Mouse (Mus musculus): ENCODE data around the gene Dcst2. TPM values are rescaled to one million over a fixed set of nuclear protein-coding genes. Genes with fewer than 3 reads are reported as not detected.
A peak's percentile ranks its signal among the peaks of the same experiment; 100 is the strongest.

Gene Dcst2
- polyA plus RNA-seq, 1 experiment from 2014 or later = not detected

GRCm38 (mm10) chr3:89417840-89418169, 56.0 kb downstream of the Dcst2 start:
- DNase-seq (ENCODE audit: low spot score) (peak; percentile 92), ATAC-seq (ENCODE audit: low read depth) (peak; percentile 56)
- peak overlapping the region; percentile 55 for H3K4me3 ChIP-seq (ENCODE audit: low read depth, low read length)
- peak overlapping the region; percentile 86 for H3K27ac ChIP-seq (replicated peaks; ENCODE audit: low read depth, low read length)
- H3K4me2 ChIP-seq (ENCODE audit: low read depth, low read length) = peak overlapping the region; percentile 88
- peak overlapping the region; percentile 75 for H3K9ac ChIP-seq (ENCODE audit: low read depth, low read length)
- H3K4me1 ChIP-seq (ENCODE audit: control insufficient read depth, insufficient read depth, low read length) = peaks cover 30% of the 10 kb centered on the region
- peaks cover 27% of the 10 kb centered on the region for H3K36me3 ChIP-seq (ENCODE audit: control insufficient read depth, insufficient read depth, low read length)
- H3K27me3 ChIP-seq (replicated peaks; ENCODE audit: control insufficient read depth, insufficient read depth, low read length) = no peaks in the 10 kb centered on the region
- H3K9me3 ChIP-seq (ENCODE audit: control insufficient read depth, low read length) = no peaks in the 10 kb centered on the region
- WGBS = 2% methylated on average over 20 of the region's 20 CpGs

- peak within 1 kb of the TSS; percentile 75 for H3K9ac ChIP-seq (ENCODE audit: low read depth, low read length)
- DNase-seq (ENCODE audit: low spot score) (peak; percentile 100), ATAC-seq (ENCODE audit: low read depth) (peak; percentile 94)
- peak within 1 kb of the TSS; percentile 88 for H3K4me2 ChIP-seq (ENCODE audit: low read depth, low read length)
- H3K27me3 ChIP-seq (replicated peaks; ENCODE audit: control insufficient read depth, insufficient read depth, low read length) = no peaks in the 10 kb centered on the region
- peak within 1 kb of the TSS; percentile 98 for H3K27ac ChIP-seq (replicated peaks; ENCODE audit: low read depth, low read length)
- under 1% methylated on average over 30 of the region's 39 CpGs for WGBS
- no peaks in the 10 kb centered on the region for H3K9me3 ChIP-seq (ENCODE audit: control insufficient read depth, low read length)
- H3K4me3 ChIP-seq (ENCODE audit: low read depth, low read length) = peak within 1 kb of the TSS; percentile 55
- H3K4me1 ChIP-seq (ENCODE audit: control insufficient read depth, insufficient read depth, low read length) = peaks cover 32% of the 10 kb centered on the region
- peaks cover 27% of the 10 kb centered on the region for H3K36me3 ChIP-seq (ENCODE audit: control insufficient read depth, insufficient read depth, low read length)
Measured at GRCm38 (mm10) chr3:89418170-89418860, 56.5 kb downstream of the Dcst2 start, which contains the start of the genes Cks1b and Shc1. Gene Cks1b, minus strand, starts transcription at chr3:89418383. Gene Shc1, plus strand, starts transcription at chr3:89418443.

GRCm38 (mm10) chr3:89418861-89419250, 57.1 kb downstream of the Dcst2 start:
- DNase-seq (ENCODE audit: low spot score) (peak; percentile 90), ATAC-seq (ENCODE audit: low read depth) (no peak)
- Histone ChIP-seq H3K27ac (replicated peaks; ENCODE audit: low read depth, low read length) (peak overlapping the region; percentile 98), H3K4me2 (ENCODE audit: low read depth, low read length) (peak overlapping the region; percentile 88), H3K36me3 (ENCODE audit: control insufficient read depth, insufficient read depth, low read length) (peaks cover 30% of the 10 kb centered on the region), H3K9ac (ENCODE audit: low read depth, low read length) (peak overlapping the region; percentile 67), H3K4me3 (ENCODE audit: low read depth, low read length) (peak overlapping the region; percentile 55), H3K27me3 (replicated peaks; ENCODE audit: control insufficient read depth, insufficient read depth, low read length) (no peaks in the 10 kb centered on the region), H3K4me1 (ENCODE audit: control insufficient read depth, insufficient read depth, low read length) (peaks cover 33% of the 10 kb centered on the region), H3K9me3 (ENCODE audit: control insufficient read depth, low read length) (no peaks in the 10 kb centered on the region)
- 0% methylated on average over 16 of the region's 16 CpGs for WGBS

GRCm38 (mm10) chr3:89419571-89419970, 57.8 kb downstream of the Dcst2 start:
- Histone ChIP-seq H3K9ac (ENCODE audit: low read depth, low read length) (peak overlapping the region; percentile 67), H3K36me3 (ENCODE audit: control insufficient read depth, insufficient read depth, low read length) (peaks cover 30% of the 10 kb centered on the region), H3K4me1 (ENCODE audit: control insufficient read depth, insufficient read depth, low read length) (peaks cover 33% of the 10 kb centered on the region), H3K9me3 (ENCODE audit: control insufficient read depth, low read length) (no peaks in the 10 kb centered on the region), H3K27me3 (replicated peaks; ENCODE audit: control insufficient read depth, insufficient read depth, low read length) (no peaks in the 10 kb centered on the region), H3K4me3 (ENCODE audit: low read depth, low read length) (peak overlapping the region; percentile 55), H3K27ac (replicated peaks; ENCODE audit: low read depth, low read length) (peak overlapping the region; percentile 98), H3K4me2 (ENCODE audit: low read depth, low read length) (peak overlapping the region; percentile 88)
- ATAC-seq (ENCODE audit: low read depth) (no peak), DNase-seq (ENCODE audit: low spot score) (peak; percentile 87)
- 2% methylated on average over 9 of the region's 9 CpGs for WGBS

- H3K4me3 ChIP-seq (ENCODE audit: low read depth, low read length) = peak overlapping the region; percentile 55
- no peak for DNase-seq (ENCODE audit: low spot score)
- H3K27ac ChIP-seq (replicated peaks; ENCODE audit: low read depth, low read length) = peak overlapping the region; percentile 98
- H3K9ac ChIP-seq (ENCODE audit: low read depth, low read length) = peak overlapping the region; percentile 67
- H3K4me1 ChIP-seq (ENCODE audit: control insufficient read depth, insufficient read depth, low read length) = peaks cover 33% of the 10 kb centered on the region
- H3K36me3 ChIP-seq (ENCODE audit: control insufficient read depth, insufficient read depth, low read length) = peaks cover 30% of the 10 kb centered on the region
- H3K4me2 ChIP-seq (ENCODE audit: low read depth, low read length) = peak overlapping the region; percentile 88
- no peaks in the 10 kb centered on the region for H3K27me3 ChIP-seq (replicated peaks; ENCODE audit: control insufficient read depth, insufficient read depth, low read length)
- no peaks in the 10 kb centered on the region for H3K9me3 ChIP-seq (ENCODE audit: control insufficient read depth, low read length)
- WGBS = 13% methylated on average over 3 of the region's 3 CpGs
- no peak for ATAC-seq (ENCODE audit: low read depth)
Measured at GRCm38 (mm10) chr3:89419981-89420380, 58.2 kb downstream of the Dcst2 start.

- Histone ChIP-seq H3K4me1 (ENCODE audit: control insufficient read depth, insufficient read depth, low read length) (peaks cover 33% of the 10 kb centered on the region), H3K27me3 (replicated peaks; ENCODE audit: control insufficient read depth, insufficient read depth, low read length) (no peaks in the 10 kb centered on the region), H3K9ac (ENCODE audit: low read depth, low read length) (peak overlapping the region; percentile 78; the same call in 1 of the 2 replicates), H3K36me3 (ENCODE audit: control insufficient read depth, insufficient read depth, low read length) (peaks cover 31% of the 10 kb centered on the region), H3K4me2 (ENCODE audit: low read depth, low read length) (peak overlapping the region; percentile 88), H3K27ac (replicated peaks; ENCODE audit: low read depth, low read length) (peak overlapping the region; percentile 98), H3K4me3 (ENCODE audit: low read depth, low read length) (peak overlapping the region; percentile 55), H3K9me3 (ENCODE audit: control insufficient read depth, low read length) (no peaks in the 10 kb centered on the region)
- ATAC-seq (ENCODE audit: low read depth) (no peak), DNase-seq (ENCODE audit: low spot score) (no peak)
- WGBS = 59% methylated on average over 2 of the region's 2 CpGs
Measured at GRCm38 (mm10) chr3:89420421-89420820, 58.6 kb downstream of the Dcst2 start.

- Histone ChIP-seq H3K4me3 (ENCODE audit: low read depth, low read length) (peak overlapping the region; percentile 54), H3K36me3 (ENCODE audit: control insufficient read depth, insufficient read depth, low read length) (peaks cover 31% of the 10 kb centered on the region), H3K9me3 (ENCODE audit: control insufficient read depth, low read length) (no peaks in the 10 kb centered on the region), H3K4me1 (ENCODE audit: control insufficient read depth, insufficient read depth, low read length) (peaks cover 33% of the 10 kb centered on the region), H3K27me3 (replicated peaks; ENCODE audit: control insufficient read depth, insufficient read depth, low read length) (no peaks in the 10 kb centered on the region), H3K27ac (replicated peaks; ENCODE audit: low read depth, low read length) (peak overlapping the region; percentile 98), H3K9ac (ENCODE audit: low read depth, low read length) (peak overlapping the region; percentile 78), H3K4me2 (ENCODE audit: low read depth, low read length) (peak overlapping the region; percentile 88)
- WGBS = under 1% methylated on average over 9 of the region's 11 CpGs
- peak; percentile 96 for DNase-seq (ENCODE audit: low spot score)
- peak; percentile 75 for ATAC-seq (ENCODE audit: low read depth)
Measured at GRCm38 (mm10) chr3:89421002-89421774, 59.4 kb downstream of the Dcst2 start.

- Histone ChIP-seq H3K27me3 (replicated peaks; ENCODE audit: control insufficient read depth, insufficient read depth, low read length) (no peaks in the 10 kb centered on the region), H3K9me3 (ENCODE audit: control insufficient read depth, low read length) (no peaks in the 10 kb centered on the region), H3K4me3 (ENCODE audit: low read depth, low read length) (peak overlapping the region; percentile 54), H3K4me2 (ENCODE audit: low read depth, low read length) (peak overlapping the region; percentile 88), H3K9ac (ENCODE audit: low read depth, low read length) (peak overlapping the region; percentile 78), H3K4me1 (ENCODE audit: control insufficient read depth, insufficient read depth, low read length) (peaks cover 27% of the 10 kb centered on the region), H3K27ac (replicated peaks; ENCODE audit: low read depth, low read length) (peak overlapping the region; percentile 98), H3K36me3 (ENCODE audit: control insufficient read depth, insufficient read depth, low read length) (peaks cover 36% of the 10 kb centered on the region)
- DNase-seq (ENCODE audit: low spot score) = peak; percentile 63
- ATAC-seq (ENCODE audit: low read depth) = no peak
- WGBS = 2% methylated on average over 11 of the region's 22 CpGs
Measured at GRCm38 (mm10) chr3:89421810-89422473, 60.2 kb downstream of the Dcst2 start.

Measured in embryonic facial prominence, embryonic 14.5 days (tissue).